Mouse (Mus musculus): ENCODE data around the gene Tmprss11c.
"Not testable (repeated sequence)": the region's sequence is repeated elsewhere in the genome, so short reads cannot be mapped to it uniquely, and the experiment has no call there.

The Tmprss11c gene

DNA sequence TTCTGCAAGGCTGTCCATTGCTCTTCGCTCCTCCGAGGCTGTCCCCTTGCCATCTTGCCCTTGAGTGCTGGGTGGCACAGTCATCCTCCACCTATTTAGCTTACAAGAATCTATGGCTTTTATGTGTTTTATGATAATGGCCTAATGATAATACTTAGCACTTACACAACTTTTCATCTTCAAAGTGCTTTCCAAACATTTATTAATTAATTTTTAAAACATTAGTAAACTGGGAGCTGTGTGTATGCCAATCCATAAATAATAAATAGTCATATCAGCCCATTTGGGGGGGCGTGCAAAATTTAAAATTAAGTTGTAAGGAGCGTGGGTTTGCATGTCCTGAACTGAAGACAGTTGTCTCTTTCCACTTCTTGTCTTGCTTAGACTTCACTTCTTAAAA lies at the start of gene Tmprss11c:
Gene Tmprss11c (minus strand): TSS at position 101 of the 400 bp plus-strand sequence.
- no peak for DNase-seq

DNA sequence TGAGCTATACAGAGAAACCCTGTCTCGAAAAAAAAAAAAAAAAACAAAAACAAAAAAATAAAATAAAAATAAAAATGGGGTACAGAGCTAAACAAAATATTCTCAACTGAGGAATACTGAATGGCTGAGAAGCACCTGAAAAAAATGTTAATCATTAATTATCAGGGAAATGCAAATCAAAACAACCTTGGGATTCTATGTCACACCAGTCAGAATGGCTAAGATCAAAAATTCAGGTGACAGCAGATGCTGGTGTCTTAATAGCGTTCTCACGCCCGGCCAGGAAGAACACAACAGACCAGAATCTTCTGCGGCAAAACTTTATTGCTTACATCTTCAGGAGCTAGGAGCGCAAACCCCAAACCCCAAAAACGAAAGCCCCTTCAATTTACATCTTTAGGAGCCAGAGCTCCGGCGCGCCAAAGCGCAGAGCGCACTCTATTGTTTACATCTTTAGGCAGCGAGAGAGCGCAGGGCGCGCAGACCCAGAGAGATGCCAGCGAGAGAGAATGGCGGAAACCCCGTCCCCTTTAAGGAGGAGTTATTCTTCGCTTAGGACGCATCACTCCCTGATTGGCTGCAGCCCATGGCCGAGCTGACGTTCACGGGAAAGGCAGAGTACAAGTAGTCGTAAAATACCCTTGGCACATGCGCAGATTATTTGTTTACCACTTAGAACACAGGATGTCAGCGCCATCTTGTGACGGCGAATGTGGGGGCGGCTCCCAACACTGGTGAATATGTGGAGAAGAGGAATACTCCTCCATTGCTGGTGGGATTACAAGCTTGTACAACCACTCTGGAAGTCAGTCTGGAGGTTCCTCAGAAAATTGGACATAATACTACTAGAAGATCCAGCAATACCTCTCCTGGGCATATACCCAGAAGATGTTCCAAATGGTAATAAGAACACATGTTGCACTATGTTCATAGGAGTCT lies 29.2 kb upstream of the Tmprss11c start:
- not testable (repeated sequence) for DNase-seq

DNA sequence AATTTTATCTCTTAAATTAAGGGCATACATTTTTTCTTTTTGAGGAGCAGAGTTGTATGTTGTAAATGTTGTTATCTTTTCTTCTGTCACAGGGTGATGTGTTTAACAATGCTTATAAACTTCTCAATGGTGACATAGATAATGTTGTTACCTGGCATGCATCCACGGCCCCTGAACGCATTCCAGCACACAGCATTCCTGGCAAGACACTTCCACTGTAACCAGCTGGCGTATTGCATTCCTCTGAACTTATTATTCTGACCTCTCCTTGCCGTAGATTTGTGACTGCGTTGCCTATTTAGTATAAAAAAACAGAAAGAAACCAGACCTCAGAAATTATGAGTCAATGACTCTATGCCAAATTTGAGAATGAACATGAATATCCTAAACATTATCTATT lies 17.0 kb upstream of the Tmprss11c start:
- no peak for DNase-seq

DNA sequence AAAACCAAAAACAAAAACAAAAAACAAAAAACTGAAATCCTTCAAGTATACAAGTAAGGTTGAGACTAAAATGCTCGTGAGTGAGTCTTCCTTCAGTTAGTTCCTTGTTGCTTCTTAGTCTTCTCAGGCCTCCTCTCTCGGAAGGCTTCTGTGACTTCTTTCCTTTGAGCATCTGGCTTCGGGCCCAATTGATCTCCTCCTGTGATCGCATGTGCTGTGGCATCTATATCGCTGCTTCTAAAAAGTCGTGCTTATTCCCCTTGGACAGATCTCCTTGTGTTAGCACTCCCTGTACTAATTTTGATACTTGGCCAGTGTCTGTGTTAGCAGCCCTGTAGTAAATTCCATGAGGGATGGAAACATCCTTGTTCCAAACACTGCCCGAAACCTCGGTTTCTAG lies 14.8 kb upstream of the Tmprss11c start:
- no peak for DNase-seq

DNA sequence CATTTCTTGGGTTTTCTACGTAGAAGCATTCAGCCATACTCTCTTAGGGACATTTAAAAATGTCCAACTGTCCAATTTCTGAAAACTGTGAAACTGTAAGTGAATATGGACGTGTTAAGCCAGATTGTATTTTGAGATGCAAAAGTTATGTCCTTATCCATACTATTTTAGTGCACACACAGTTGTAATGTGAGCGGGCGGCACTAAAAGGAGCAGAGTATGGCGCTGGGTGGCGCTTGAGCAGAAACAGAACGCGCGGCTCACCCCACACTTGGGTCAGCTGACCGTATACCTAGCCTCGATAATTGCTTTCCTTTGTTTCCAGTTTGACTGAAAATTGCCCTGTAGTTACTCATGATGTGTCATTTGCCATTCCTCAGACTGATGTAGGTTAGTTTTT lies 42.5 kb downstream of the Tmprss11c start:
- no peak for DNase-seq

DNA sequence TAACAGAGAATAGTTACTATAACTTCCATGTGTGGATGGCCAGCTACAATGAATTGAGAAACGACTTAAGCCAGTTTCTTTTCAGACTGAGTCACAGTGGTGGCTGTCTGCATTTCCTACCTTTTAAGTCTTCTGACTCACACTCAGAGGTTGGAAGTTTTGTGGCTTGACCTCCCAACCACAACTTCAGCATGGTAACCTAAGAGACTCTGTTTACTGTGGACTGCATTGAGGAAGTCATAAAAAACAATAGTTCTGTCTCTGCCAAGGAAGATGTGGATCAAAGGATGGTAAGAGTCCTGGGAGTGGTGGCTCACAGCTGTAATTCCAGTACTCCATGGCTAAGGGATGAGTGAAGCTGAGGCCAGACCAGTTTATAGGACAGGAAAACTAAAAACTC lies 44.2 kb downstream of the Tmprss11c start:
- DNase-seq: no peak

DNA sequence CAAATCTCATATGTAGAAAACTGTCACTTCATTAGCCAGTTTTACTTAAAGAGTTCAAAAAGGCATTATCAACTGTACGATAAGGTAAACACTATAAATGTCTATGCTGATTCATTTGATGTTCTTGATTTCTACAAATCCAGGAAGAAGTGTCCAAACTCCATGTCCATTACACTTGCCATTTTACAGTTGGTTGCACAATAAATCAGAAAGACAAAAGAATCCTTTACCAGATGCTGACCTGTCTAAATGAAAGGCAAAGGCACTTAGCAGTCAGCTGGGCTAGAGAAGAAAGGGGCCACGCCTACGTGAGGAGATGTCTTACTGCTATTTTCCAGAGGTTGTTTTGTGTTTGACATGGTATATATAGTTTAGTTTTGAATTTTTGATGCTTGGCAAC lies 44.8 kb downstream of the Tmprss11c start:
- DNase-seq: no peak

DNA sequence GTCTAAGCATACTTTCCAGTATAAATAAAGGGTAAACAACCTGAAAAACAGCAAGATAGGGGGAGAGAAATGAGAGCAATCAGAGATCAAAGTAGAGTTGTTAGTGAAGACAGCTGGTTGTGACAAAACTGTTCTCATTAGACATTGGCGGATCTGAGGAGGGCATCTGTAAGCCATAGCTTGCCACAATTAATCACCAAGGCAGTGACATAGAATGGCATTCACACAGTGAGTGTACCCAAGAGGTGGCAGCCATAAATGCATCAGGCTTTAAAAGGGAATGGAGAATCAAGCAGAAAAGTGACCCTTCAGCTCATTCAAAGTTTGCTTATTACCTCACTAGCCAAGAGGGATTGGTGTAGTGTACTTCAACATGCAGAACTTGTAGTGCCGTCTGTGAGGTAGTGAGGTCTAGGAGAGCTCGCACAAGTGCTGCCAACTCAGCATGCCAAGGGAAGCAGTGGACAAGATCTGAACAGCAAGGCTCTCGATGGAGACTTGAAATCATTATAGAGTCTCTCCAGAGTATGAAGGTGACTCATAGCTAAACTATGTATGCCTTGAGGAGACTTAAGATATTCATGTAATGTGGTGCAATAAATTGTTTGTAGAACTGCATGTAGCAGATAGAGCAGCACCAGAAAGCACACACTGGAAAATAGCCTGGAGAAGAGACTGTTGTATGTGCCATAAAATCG lies 61.8 kb downstream of the Tmprss11c start:
- DNase-seq: no peak

DNA sequence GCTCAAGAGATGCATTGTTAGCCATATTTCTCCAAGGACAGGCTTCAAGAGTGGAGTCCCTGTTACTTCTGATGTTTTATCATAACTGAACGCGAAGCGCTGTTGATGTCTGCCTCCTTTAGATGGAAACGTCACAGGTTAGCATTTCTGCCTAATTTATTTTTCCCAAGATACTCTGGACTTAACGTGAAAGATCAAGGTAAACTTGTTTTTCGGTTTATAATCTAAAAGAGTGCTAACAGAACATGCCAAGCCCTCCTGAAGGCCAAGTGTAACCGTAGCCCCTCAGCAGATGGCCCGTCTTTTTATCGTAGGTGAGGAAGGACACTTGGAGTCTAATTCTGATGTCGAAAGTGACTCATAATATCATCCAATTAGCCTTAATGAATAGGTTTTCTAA lies 91.3 kb downstream of the Tmprss11c start, which contains the start of gene Gnrhr:
Gene Gnrhr (minus strand): TSS at position 101 of the 400 bp plus-strand sequence.
- DNase-seq: no peak

DNA sequence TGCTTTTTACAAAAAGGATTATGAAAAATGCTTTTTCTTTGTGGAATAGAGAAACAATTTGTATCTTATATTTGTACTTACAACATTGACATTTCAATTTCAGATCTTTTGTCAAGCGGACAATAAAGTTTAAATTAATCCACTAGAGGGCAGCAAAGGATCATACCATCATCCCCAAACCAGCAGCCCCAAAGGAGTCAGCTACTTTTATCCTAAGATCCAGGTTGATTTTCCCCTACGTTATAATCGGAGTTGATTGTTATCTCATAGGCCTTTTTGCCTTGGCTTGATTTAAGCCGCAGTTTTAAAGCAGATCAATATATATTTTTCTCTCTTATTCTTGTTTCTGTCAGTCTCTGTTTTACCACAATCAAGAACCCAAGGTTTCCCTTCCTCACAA lies 97.8 kb downstream of the Tmprss11c start:
- no peak for DNase-seq

DNA sequence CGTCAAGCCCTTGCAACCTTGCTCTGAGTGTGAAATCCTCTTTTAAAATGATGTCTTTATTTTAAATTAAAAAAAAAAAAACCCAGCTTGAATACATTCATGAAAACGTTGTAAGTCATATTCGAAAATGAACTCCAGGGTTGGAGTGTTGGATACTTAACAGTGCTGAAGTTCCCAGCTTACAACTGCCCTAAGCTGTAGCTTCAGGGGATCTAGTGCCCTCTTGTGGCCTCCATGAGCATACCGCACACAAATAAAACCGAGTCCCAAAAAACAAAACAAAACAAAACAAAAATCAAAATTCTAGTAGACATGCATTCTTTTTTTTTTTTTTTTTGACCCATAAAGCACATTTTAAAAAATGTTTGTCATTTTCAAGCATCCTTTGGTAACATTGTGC lies 98.3 kb downstream of the Tmprss11c start:
- no peak for DNase-seq

DNA sequence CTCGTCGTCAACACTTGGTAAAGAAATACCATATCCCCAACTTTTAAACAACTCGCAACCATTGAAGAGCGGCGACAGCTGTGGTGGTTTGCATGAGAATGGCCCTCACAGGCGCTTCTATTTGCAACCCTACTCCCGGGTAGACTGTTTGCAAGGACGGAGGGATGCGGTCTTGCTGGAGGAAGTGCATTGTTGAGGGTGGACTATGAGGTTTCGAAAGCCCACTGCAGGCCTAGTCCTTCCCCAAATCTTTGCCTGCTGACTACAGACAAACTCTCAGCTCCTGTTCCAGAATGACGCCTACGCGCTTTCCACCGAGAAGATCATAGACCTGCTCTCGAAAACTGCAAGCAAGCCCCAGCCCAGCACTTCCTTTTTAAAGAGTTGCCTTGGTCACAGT lies 98.8 kb downstream of the Tmprss11c start:
- no peak for DNase-seq

DNA sequence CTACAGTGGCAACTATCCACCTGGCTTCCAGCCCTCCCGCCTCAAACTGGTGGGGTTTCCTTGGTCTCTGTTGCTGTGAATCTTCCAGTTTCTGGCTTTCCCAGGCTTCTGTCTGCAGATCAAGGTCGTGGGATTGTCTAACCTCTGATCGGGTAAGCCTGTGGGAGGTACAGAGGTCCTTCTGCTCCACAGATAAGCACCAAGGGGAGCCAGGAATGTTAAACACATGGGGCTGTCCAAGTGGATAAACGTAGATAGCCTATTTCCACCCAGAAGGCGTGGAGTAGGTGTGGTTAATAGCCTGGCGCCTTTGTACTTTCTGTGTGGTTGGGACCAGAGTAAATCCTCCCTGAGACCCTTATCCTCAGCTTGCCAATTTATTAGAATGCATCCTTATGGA lies 101.7 kb downstream of the Tmprss11c start:
- no peak for DNase-seq

Measured in thymus, adult 18-20 months (tissue).